Mouse (Mus musculus): ENCODE measurements around the gene Rgl2. TPM values are rescaled to one million over a fixed set of nuclear protein-coding genes. Genes with fewer than 3 reads are reported as not detected.
A peak's percentile ranks its signal among the peaks of the same experiment; 100 is the strongest.

Gene Rgl2
- polyA plus RNA-seq, 1 experiment = 37.5 TPM

DNA sequence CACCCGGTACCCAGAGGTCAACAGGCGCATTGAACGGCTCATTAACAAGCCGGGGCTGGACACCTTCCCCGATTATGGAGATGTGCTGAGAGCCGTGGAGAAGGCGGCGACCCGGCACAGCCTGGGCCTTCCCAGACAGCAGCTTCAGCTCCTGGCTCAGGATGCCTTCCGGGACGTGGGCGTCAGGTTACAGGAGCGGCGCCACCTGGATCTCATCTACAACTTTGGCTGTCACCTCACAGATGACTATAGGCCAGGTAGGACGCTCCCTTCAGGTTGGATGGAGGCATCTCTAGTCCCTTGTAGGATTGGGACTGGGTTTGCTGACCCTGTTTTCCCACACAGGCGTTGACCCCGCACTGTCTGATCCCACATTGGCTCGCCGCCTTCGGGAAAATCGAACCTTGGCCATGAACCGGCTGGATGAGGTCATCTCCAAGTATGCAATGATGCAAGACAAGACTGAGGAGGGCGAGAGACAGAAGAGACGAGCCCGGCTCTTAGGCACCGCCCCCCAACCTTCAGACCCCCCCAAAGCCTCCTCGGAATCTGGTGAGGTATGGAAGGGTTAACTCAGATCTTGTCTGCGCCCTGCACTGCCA lies 17.4 kb upstream of the Rgl2 start:
- Histone ChIP-seq H3K36me3 (ENCODE audit: control insufficient read depth, insufficient read depth, low read length, poor library complexity, severe bottlenecking) (peaks cover 29% of the 10 kb centered on the region), H3K9ac (ENCODE audit: low read depth, poor library complexity, severe bottlenecking) (peak overlapping the region; percentile 22), H3K4me1 (ENCODE audit: control insufficient read depth, insufficient read depth, low read length) (peaks cover 3% of the 10 kb centered on the region), H3K27me3 (ENCODE audit: control insufficient read depth, insufficient read depth, low read length, poor library complexity, severe bottlenecking) (no peaks in the 10 kb centered on the region), H3K4me3 (ENCODE audit: low read depth, low read length) (peak overlapping the region; percentile 26), H3K27ac (ENCODE audit: insufficient read depth, low read length) (peak overlapping the region; percentile 44), H3K9me3 (replicated peaks; ENCODE audit: control insufficient read depth, insufficient read depth, low read length, poor library complexity, severe bottlenecking) (no peaks in the 10 kb centered on the region)
- TF ChIP-seq EP300 (IDR thresholded peaks at IDR 0.05; ENCODE audit: insufficient read depth, low read depth, low read length) = 0 out of 2 replicates have a peak, but pooled peaks have one; percentile 3
- peak; percentile 0 for TF ChIP-seq CTCF (IDR thresholded peaks at IDR 0.05; ENCODE audit: low read depth, low read length)
- no peak for TF ChIP-seq POLR2A (IDR thresholded peaks at IDR 0.05; ENCODE audit: insufficient read depth, low read length)

DNA sequence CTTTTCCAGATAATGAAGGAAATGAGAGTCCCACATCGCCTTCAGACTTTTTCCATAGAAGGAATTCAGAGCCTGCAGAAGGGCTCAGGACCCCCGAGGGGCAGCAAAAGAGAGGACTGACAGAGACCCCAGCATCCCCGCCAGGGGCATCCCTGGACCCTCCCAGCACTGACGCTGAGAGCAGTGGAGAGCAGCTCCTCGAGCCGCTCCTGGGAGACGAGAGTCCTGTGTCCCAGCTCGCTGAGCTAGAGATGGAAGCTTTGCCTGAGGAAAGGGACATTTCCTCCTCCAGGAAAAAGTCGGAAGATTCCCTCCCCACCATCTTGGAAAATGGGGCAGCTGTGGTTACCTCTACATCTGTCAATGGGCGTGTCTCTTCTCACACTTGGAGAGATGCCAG lies 16.1 kb upstream of the Rgl2 start:
- TF ChIP-seq POLR2A (IDR thresholded peaks at IDR 0.05; ENCODE audit: insufficient read depth, low read length) (no peak), EP300 (IDR thresholded peaks at IDR 0.05; ENCODE audit: insufficient read depth, low read depth, low read length) (no peak), CTCF (IDR thresholded peaks at IDR 0.05; ENCODE audit: low read depth, low read length) (no peak)
- peaks cover 3% of the 10 kb centered on the region for H3K4me1 ChIP-seq (ENCODE audit: control insufficient read depth, insufficient read depth, low read length)
- no peak overlapping the region for H3K27ac ChIP-seq (ENCODE audit: insufficient read depth, low read length)
- H3K4me3 ChIP-seq (ENCODE audit: low read depth, low read length) = no peak overlapping the region
- H3K36me3 ChIP-seq (ENCODE audit: control insufficient read depth, insufficient read depth, low read length, poor library complexity, severe bottlenecking) = peaks cover 29% of the 10 kb centered on the region
- no peaks in the 10 kb centered on the region for H3K27me3 ChIP-seq (ENCODE audit: control insufficient read depth, insufficient read depth, low read length, poor library complexity, severe bottlenecking)
- H3K9me3 ChIP-seq (replicated peaks; ENCODE audit: control insufficient read depth, insufficient read depth, low read length, poor library complexity, severe bottlenecking) = no peaks in the 10 kb centered on the region
- H3K9ac ChIP-seq (ENCODE audit: low read depth, poor library complexity, severe bottlenecking) = no peak overlapping the region

DNA sequence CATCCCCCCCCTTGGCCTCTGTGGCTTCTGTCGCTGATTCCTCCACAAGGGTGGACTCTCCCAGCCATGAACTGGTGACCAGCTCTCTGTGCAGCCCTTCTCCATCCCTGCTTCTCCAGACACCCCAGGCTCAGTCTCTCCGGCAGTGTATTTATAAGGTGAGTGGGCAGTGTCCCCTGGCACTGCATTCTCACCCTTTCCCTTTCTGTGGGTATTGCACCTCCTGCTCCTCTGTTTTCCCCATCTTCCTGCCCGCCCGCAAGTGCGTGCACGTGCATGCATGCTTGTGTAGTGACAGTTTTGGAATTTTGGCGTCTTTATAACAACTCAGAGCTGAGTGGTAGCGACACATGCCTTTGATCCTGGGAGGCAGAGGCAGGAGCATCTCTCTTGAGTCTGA lies 15.4 kb upstream of the Rgl2 start:
- TF ChIP-seq POLR2A (IDR thresholded peaks at IDR 0.05; ENCODE audit: insufficient read depth, low read length) (no peak), CTCF (IDR thresholded peaks at IDR 0.05; ENCODE audit: low read depth, low read length) (no peak), EP300 (IDR thresholded peaks at IDR 0.05; ENCODE audit: insufficient read depth, low read depth, low read length) (no peak)
- Histone ChIP-seq H3K9me3 (replicated peaks; ENCODE audit: control insufficient read depth, insufficient read depth, low read length, poor library complexity, severe bottlenecking) (no peaks in the 10 kb centered on the region), H3K36me3 (ENCODE audit: control insufficient read depth, insufficient read depth, low read length, poor library complexity, severe bottlenecking) (peaks cover 29% of the 10 kb centered on the region), H3K27ac (ENCODE audit: insufficient read depth, low read length) (no peak overlapping the region), H3K4me3 (ENCODE audit: low read depth, low read length) (no peak overlapping the region), H3K27me3 (ENCODE audit: control insufficient read depth, insufficient read depth, low read length, poor library complexity, severe bottlenecking) (no peaks in the 10 kb centered on the region), H3K9ac (ENCODE audit: low read depth, poor library complexity, severe bottlenecking) (no peak overlapping the region), H3K4me1 (ENCODE audit: control insufficient read depth, insufficient read depth, low read length) (peaks cover 4% of the 10 kb centered on the region)

DNA sequence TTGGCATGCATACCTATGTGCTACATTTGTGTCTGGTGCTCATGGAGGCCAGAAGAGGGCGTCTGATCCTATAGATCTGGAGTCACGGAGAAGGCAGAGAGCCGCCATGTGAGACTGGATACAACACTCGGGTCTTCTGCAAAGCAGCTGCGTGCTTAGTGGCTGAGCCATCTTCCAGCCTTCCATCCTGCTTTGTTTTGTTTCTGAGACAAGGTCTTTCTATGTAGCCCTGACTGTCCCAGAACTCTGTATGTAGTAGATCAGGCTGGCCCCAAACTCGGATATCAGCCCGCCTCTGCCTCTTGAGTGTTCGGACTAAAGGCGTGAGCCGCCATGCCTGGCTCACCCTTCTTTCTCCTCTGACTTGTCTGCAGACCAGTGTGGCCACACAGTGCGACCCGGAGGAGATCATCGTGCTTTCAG lies 14.4 kb upstream of the Rgl2 start:
- H3K36me3 ChIP-seq (ENCODE audit: control insufficient read depth, insufficient read depth, low read length, poor library complexity, severe bottlenecking) = peaks cover 29% of the 10 kb centered on the region
- H3K27me3 ChIP-seq (ENCODE audit: control insufficient read depth, insufficient read depth, low read length, poor library complexity, severe bottlenecking) = no peaks in the 10 kb centered on the region
- peak overlapping the region; percentile 79 for H3K27ac ChIP-seq (ENCODE audit: insufficient read depth, low read length)
- peak overlapping the region; percentile 76 for H3K4me3 ChIP-seq (ENCODE audit: low read depth, low read length)
- H3K9ac ChIP-seq (ENCODE audit: low read depth, poor library complexity, severe bottlenecking) = peak overlapping the region; percentile 47
- TF ChIP-seq CTCF (IDR thresholded peaks at IDR 0.05; ENCODE audit: low read depth, low read length) (peak; percentile 58), EP300 (IDR thresholded peaks at IDR 0.05; ENCODE audit: insufficient read depth, low read depth, low read length) (no peak)
- peaks cover 4% of the 10 kb centered on the region for H3K4me1 ChIP-seq (ENCODE audit: control insufficient read depth, insufficient read depth, low read length)
- no peaks in the 10 kb centered on the region for H3K9me3 ChIP-seq (replicated peaks; ENCODE audit: control insufficient read depth, insufficient read depth, low read length, poor library complexity, severe bottlenecking)

- Histone ChIP-seq H3K27me3 (ENCODE audit: control insufficient read depth, insufficient read depth, low read length, poor library complexity, severe bottlenecking) (no peaks in the 10 kb centered on the region), H3K4me3 (ENCODE audit: low read depth, low read length) (peak within 1 kb of the TSS; percentile 85), H3K36me3 (ENCODE audit: control insufficient read depth, insufficient read depth, low read length, poor library complexity, severe bottlenecking) (peaks cover 26% of the 10 kb centered on the region), H3K27ac (ENCODE audit: insufficient read depth, low read length) (peak within 1 kb of the TSS; percentile 79), H3K9ac (ENCODE audit: low read depth, poor library complexity, severe bottlenecking) (peak within 1 kb of the TSS; percentile 82), H3K4me1 (ENCODE audit: control insufficient read depth, insufficient read depth, low read length) (peaks cover 1% of the 10 kb centered on the region), H3K9me3 (replicated peaks; ENCODE audit: control insufficient read depth, insufficient read depth, low read length, poor library complexity, severe bottlenecking) (no peaks in the 10 kb centered on the region)
- TF ChIP-seq CTCF (IDR thresholded peaks at IDR 0.05; ENCODE audit: low read depth, low read length) (no peak), EP300 (IDR thresholded peaks at IDR 0.05; ENCODE audit: insufficient read depth, low read depth, low read length) (0 out of 2 replicates have a peak, but pooled peaks have one; percentile 24), POLR2A (IDR thresholded peaks at IDR 0.05; ENCODE audit: insufficient read depth, low read length) (peak; percentile 4)
Measured at GRCm38 (mm10) chr17:33915671-33916250, 13.6 kb upstream of the Rgl2 start, which contains the start of the genes Tapbp and Zbtb22. Tapbp (plus strand) TSS chr17:33915899. Zbtb22 (plus strand) TSS chr17:33915904.

DNA sequence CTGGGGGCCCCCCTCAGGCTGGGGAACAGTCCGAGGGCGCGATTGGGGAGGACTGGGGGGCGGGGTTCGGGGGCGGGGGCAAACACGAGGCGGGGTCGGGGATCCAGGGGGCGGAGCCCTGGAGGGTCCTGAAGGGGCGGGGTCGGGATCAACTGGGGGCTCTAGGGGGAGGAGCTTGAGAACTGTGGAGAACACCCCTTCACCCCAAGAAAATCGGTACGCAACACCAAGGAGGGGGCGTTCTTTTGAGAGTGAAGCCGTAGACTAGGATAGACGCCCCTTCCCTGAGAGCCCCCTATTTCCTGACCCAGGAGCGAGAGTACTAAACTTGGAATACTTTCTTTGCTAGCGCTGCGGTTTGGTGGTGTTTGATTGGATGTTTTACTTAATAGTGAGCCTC lies 13.0 kb upstream of the Rgl2 start:
- peak overlapping the region; percentile 85 for H3K4me3 ChIP-seq (ENCODE audit: low read depth, low read length)
- H3K36me3 ChIP-seq (ENCODE audit: control insufficient read depth, insufficient read depth, low read length, poor library complexity, severe bottlenecking) = peaks cover 22% of the 10 kb centered on the region
- H3K27me3 ChIP-seq (ENCODE audit: control insufficient read depth, insufficient read depth, low read length, poor library complexity, severe bottlenecking) = no peaks in the 10 kb centered on the region
- H3K4me1 ChIP-seq (ENCODE audit: control insufficient read depth, insufficient read depth, low read length) = peaks cover 1% of the 10 kb centered on the region
- peak overlapping the region; percentile 82 for H3K9ac ChIP-seq (ENCODE audit: low read depth, poor library complexity, severe bottlenecking)
- TF ChIP-seq EP300 (IDR thresholded peaks at IDR 0.05; ENCODE audit: insufficient read depth, low read depth, low read length) = no peak
- no peak for TF ChIP-seq POLR2A (IDR thresholded peaks at IDR 0.05; ENCODE audit: insufficient read depth, low read length)
- no peak for TF ChIP-seq CTCF (IDR thresholded peaks at IDR 0.05; ENCODE audit: low read depth, low read length)
- no peaks in the 10 kb centered on the region for H3K9me3 ChIP-seq (replicated peaks; ENCODE audit: control insufficient read depth, insufficient read depth, low read length, poor library complexity, severe bottlenecking)
- no peak overlapping the region for H3K27ac ChIP-seq (ENCODE audit: insufficient read depth, low read length)

Measured in ES-Bruce4 (cell line).